8 mouse cellular contexts compared by ENCODE assay signal in genomic region chr2:70443035-70443434, GRCm38 (mm10). TPM values are rescaled to one million over a fixed set of nuclear protein-coding genes. Genes with fewer than 3 reads are reported as not detected.
A peak's percentile ranks its signal among the peaks of the same experiment; 100 is the strongest.
DNase-seq lines count a peak whose midpoint lies in the region; ATAC-seq and TF ChIP-seq lines count a peak whose summit lies in the region.

No protein-coding gene starts in this region.

- no peaks in the 10 kb centered on the region; the same call in 1 of the 2 replicates for H3K27me3 ChIP-seq in kidney, postnatal 0 days (ENCODE audit: insufficient read depth, low read length)
- no peaks in the 10 kb centered on the region for H3K27me3 ChIP-seq in forebrain, embryonic 15.5 days
- no peaks in the 10 kb centered on the region for H3K27me3 ChIP-seq in stomach, embryonic 15.5 days (replicated peaks)

- H3K27ac ChIP-seq in kidney, postnatal 0 days: no peak overlapping the region
- H3K27ac ChIP-seq in forebrain, embryonic 15.5 days (replicated peaks): no peak overlapping the region
- H3K27ac ChIP-seq in stomach, embryonic 15.5 days: no peak overlapping the region
- H3K27ac ChIP-seq in gastrocnemius, adult 2 months: no peak overlapping the region

- H3K4me2 ChIP-seq in kidney, postnatal 0 days (ENCODE audit: low read length): peak overlapping the region; percentile 35; the same call in 1 of the 2 replicates
- no peak overlapping the region for H3K4me2 ChIP-seq in forebrain, embryonic 15.5 days (replicated peaks)
- peak overlapping the region; percentile 14 for H3K4me2 ChIP-seq in stomach, embryonic 15.5 days

- no peaks in the 10 kb centered on the region for H3K36me3 ChIP-seq in kidney, postnatal 0 days (ENCODE audit: insufficient read depth, low read length)
- H3K36me3 ChIP-seq in forebrain, embryonic 15.5 days: no peaks in the 10 kb centered on the region
- H3K36me3 ChIP-seq in stomach, embryonic 15.5 days: no peaks in the 10 kb centered on the region

- H3K4me1 ChIP-seq in kidney, postnatal 0 days (replicated peaks; ENCODE audit: insufficient read depth, low read length): no peaks in the 10 kb centered on the region
- peaks cover 30% of the 10 kb centered on the region for H3K4me1 ChIP-seq in forebrain, embryonic 15.5 days
- H3K4me1 ChIP-seq in stomach, embryonic 15.5 days: no peaks in the 10 kb centered on the region

- no peak overlapping the region for H3K4me3 ChIP-seq in kidney, postnatal 0 days (replicated peaks; ENCODE audit: low read depth, low read length)
- no peak overlapping the region for H3K4me3 ChIP-seq in forebrain, embryonic 15.5 days
- no peak overlapping the region for H3K4me3 ChIP-seq in stomach, embryonic 15.5 days (replicated peaks)
- H3K4me3 ChIP-seq in gastrocnemius, adult 2 months: no peak overlapping the region

- 11% methylated on average over 4 of the region's 4 CpGs for WGBS in kidney, postnatal 0 days
- WGBS in forebrain, embryonic 15.5 days: 0% methylated on average over 4 of the region's 4 CpGs
- WGBS in stomach, embryonic 15.5 days: 10% methylated on average over 4 of the region's 4 CpGs

- TF ChIP-seq CTCF in kidney, postnatal 0 days (IDR thresholded peaks at IDR 0.05; ENCODE audit: low read depth): no peak
- TF ChIP-seq CTCF in gastrocnemius, adult 2 months (IDR thresholded peaks at IDR 0.05): no peak

- no peak overlapping the region for H3K9ac ChIP-seq in kidney, postnatal 0 days (ENCODE audit: low read depth, low read length)
- H3K9ac ChIP-seq in forebrain, embryonic 15.5 days (replicated peaks): no peak overlapping the region
- H3K9ac ChIP-seq in stomach, embryonic 15.5 days: no peak overlapping the region

- intact Hi-C loops in gastrocnemius, adult 2 months (cut with DNase I): no loop called here

- peak; percentile 34 for DNase-seq in kidney, postnatal 0 days (ENCODE audit: low spot score)
- no peak for DNase-seq in kidney, adult 18-20 months
- DNase-seq in cerebellum, postnatal 10 days: peak; percentile 76 to 82
- DNase-seq in lung, postnatal 10 days: peak; percentile 50
- DNase-seq in gastrocnemius, adult 2 months: no peak
- no peak for DNase-seq in spleen, adult 18-20 months

- ATAC-seq in kidney, postnatal 0 days (replicated peaks; ENCODE audit: low FRiP score, low read depth): no peak
- ATAC-seq in forebrain, embryonic 15.5 days (replicated peaks): peak; percentile 74
- ATAC-seq in stomach, embryonic 15.5 days (ENCODE audit: insufficient read depth, low FRiP score, low read depth): no peak

- H3K9me3 ChIP-seq in kidney, postnatal 0 days (replicated peaks; ENCODE audit: low read length): no peaks in the 10 kb centered on the region
- no peaks in the 10 kb centered on the region for H3K9me3 ChIP-seq in forebrain, embryonic 15.5 days
- H3K9me3 ChIP-seq in stomach, embryonic 15.5 days: no peaks in the 10 kb centered on the region

RNA-seq across cellular contexts. Expression of gene Sp5, which starts 31.7 kb away (rescaled TPM):
- polyA plus RNA-seq in kidney, postnatal 0 days (2015; fragmentation: Nextera tagmentation; extraction: Ambion mirVana): 4.2 and 4.7 TPM in 2 replicates
- 4.2 and 4.5 TPM in 2 replicates for polyA plus RNA-seq in forebrain, embryonic 15.5 days (2015; fragmentation: Nextera tagmentation; extraction: Ambion mirVana)
- 1.8 and 2.4 TPM in 2 replicates for polyA plus RNA-seq in stomach, embryonic 15.5 days (2015; fragmentation: Nextera tagmentation; extraction: Ambion mirVana)
- total RNA-seq in gastrocnemius, adult 2 months (2021): not detected

Comparison
In these comparisons a context has a peak if more than half of its experiments do, and no peak if none do; other contexts are left out.
1. DNase-seq: peak in kidney, postnatal 0 days (single experiment), cerebellum, postnatal 10 days (2 of 2) and lung, postnatal 10 days (single experiment); none in kidney, adult 18-20 months (single experiment), gastrocnemius, adult 2 months (single experiment) and spleen, adult 18-20 months (0 of 2).